Mouse (Mus musculus) forebrain, embryonic 16.5 days (tissue): ENCODE measurements around the gene Nfic. TPM values are rescaled to one million over a fixed set of nuclear protein-coding genes. Genes with fewer than 3 reads are reported as not detected.

Source experiments
- ATAC-seq: fragments of 200-750 bp; cut with Nextera tagmentation; 2 replicates; pipeline ENCODE4 v1.8.0; 2017; ENCODE audit warnings: mild to moderate bottlenecking, moderate library complexity
- H3K27ac ChIP-seq: fragments of 300-500 bp; sonication (generic); 2 replicates; pipeline ENCODE4 v1.5.1; 2014; ENCODE audit warnings: low read length, control low read depth
- H3K27me3 ChIP-seq: fragments of 300-500 bp; sonication (generic); replicated peaks from 2 replicates; pipeline ENCODE4 v1.6.1; 2014; ENCODE audit warnings: low read length; ENCODE audit not compliant: control insufficient read depth, insufficient read depth
- H3K36me3 ChIP-seq: fragments of 300-500 bp; sonication (generic); 2 replicates; pipeline ENCODE4 v1.6.1; 2014; ENCODE audit not compliant: control insufficient read depth, insufficient read depth
- H3K4me1 ChIP-seq: fragments of 300-500 bp; sonication (generic); replicated peaks from 2 replicates; pipeline ENCODE4 v1.6.1; 2014; ENCODE audit warnings: low read length; ENCODE audit not compliant: control insufficient read depth, insufficient read depth
- H3K4me2 ChIP-seq: fragments of 300-500 bp; sonication (generic); 2 replicates; pipeline ENCODE4 v1.6.1; 2014; ENCODE audit warnings: mild to moderate bottlenecking, low read length, control low read depth
- H3K4me3 ChIP-seq: fragments of 300-500 bp; sonication (generic); replicated peaks from 2 replicates; pipeline ENCODE4 v1.5.1; 2014; ENCODE audit warnings: mild to moderate bottlenecking, low read length, control low read depth
- H3K9ac ChIP-seq: fragments of 300-500 bp; sonication (generic); replicated peaks from 2 replicates; pipeline ENCODE4 v1.6.1; 2014; ENCODE audit warnings: low read depth, low read length, control low read depth
- H3K9me3 ChIP-seq: fragments of 300-500 bp; sonication (generic); 2 replicates; pipeline ENCODE4 v1.6.1; 2016; ENCODE audit warnings: low read length; ENCODE audit not compliant: control insufficient read depth
- WGBS: fragments of 180-500 bp; shearing (Covaris S2); extraction: QIAGEN DNeasy Blood & Tissue Kit; methylation state at CpG from one replicate; pipeline ENCODE4 v1.1.7; 2014; 5-methylcytosine and 5-hydroxymethylcytosine counted together
- polyA plus RNA-seq: library from polyadenylated mRNA; unstranded; fragments of >200 nt; fragmentation: Nextera tagmentation; extraction: Ambion mirVana; gene quantifications from 2 replicates; pipeline ENCODE4 v1.2.1, GENCODE M21; 2015

Gene Nfic
- polyA plus RNA-seq, 1 experiment from 2014 or later, result 25.4 TPM

GRCm38 (mm10) chr10:81358209-81358608, 97.2 kb downstream of the Nfic start:
- H3K4me2 ChIP-seq, result peak overlapping the region; percentile 94
- peaks cover 17% of the 10 kb centered on the region for H3K4me1 ChIP-seq
- peak overlapping the region; percentile 79 for H3K9ac ChIP-seq
- no peak; the same call in 1 of the 2 replicates for ATAC-seq
- no peak overlapping the region for H3K27ac ChIP-seq
- H3K4me3 ChIP-seq, result peak overlapping the region; percentile 78
- H3K36me3 ChIP-seq, result no peaks in the 10 kb centered on the region
- H3K27me3 ChIP-seq, result peaks cover 3% of the 10 kb centered on the region; the same call in 1 of the 2 replicates
- 43% methylated on average over 4 of the region's 4 CpGs for WGBS
- no peaks in the 10 kb centered on the region for H3K9me3 ChIP-seq

- peak within 1 kb of the TSS; percentile 79 for H3K9ac ChIP-seq
- ATAC-seq, result peak; percentile 95
- 2% methylated on average over 74 of the region's 79 CpGs for WGBS
- peak within 1 kb of the TSS; percentile 94 for H3K4me2 ChIP-seq
- H3K27me3 ChIP-seq, result 0 out of 2 replicates have a peak, but pooled peaks cover 2% of the 10 kb centered on the region
- H3K9me3 ChIP-seq, result no peaks in the 10 kb centered on the region
- no peaks in the 10 kb centered on the region for H3K36me3 ChIP-seq
- H3K4me3 ChIP-seq, result peak within 1 kb of the TSS; percentile 78
- peaks cover 17% of the 10 kb centered on the region for H3K4me1 ChIP-seq
- H3K27ac ChIP-seq, result no peak within 1 kb of the TSS
These were observed 98.2 kb downstream of the Nfic start, which contains the start of gene Mfsd12 for GRCm38 (mm10) chr10:81356991-81357844. Mfsd12 (plus strand) TSS chr10:81357491.

- Histone ChIP-seq H3K9ac (no peak overlapping the region), H3K36me3 (no peaks in the 10 kb centered on the region), H3K9me3 (no peaks in the 10 kb centered on the region), H3K4me2 (no peak overlapping the region), H3K4me3 (no peak overlapping the region), H3K4me1 (peaks cover 17% of the 10 kb centered on the region), H3K27ac (no peak overlapping the region), H3K27me3 (0 out of 2 replicates have a peak, but pooled peaks cover 2% of the 10 kb centered on the region)
- 51% methylated on average over 12 of the region's 12 CpGs for WGBS
- ATAC-seq, result no peak
These were observed 99.0 kb downstream of the Nfic start for GRCm38 (mm10) chr10:81356352-81356990.

- H3K9ac ChIP-seq, result no peak overlapping the region
- ATAC-seq, result no peak
- H3K4me2 ChIP-seq, result no peak overlapping the region
- WGBS, result 79% methylated on average over 4 of the region's 4 CpGs
- H3K27ac ChIP-seq, result no peak overlapping the region
- peaks cover 21% of the 10 kb centered on the region for H3K4me1 ChIP-seq
- H3K4me3 ChIP-seq, result no peak overlapping the region
- no peaks in the 10 kb centered on the region for H3K9me3 ChIP-seq
- H3K36me3 ChIP-seq, result no peaks in the 10 kb centered on the region
- 0 out of 2 replicates have a peak, but pooled peaks cover 2% of the 10 kb centered on the region for H3K27me3 ChIP-seq
These were observed 99.9 kb downstream of the Nfic start for GRCm38 (mm10) chr10:81355533-81355932.

DNA sequence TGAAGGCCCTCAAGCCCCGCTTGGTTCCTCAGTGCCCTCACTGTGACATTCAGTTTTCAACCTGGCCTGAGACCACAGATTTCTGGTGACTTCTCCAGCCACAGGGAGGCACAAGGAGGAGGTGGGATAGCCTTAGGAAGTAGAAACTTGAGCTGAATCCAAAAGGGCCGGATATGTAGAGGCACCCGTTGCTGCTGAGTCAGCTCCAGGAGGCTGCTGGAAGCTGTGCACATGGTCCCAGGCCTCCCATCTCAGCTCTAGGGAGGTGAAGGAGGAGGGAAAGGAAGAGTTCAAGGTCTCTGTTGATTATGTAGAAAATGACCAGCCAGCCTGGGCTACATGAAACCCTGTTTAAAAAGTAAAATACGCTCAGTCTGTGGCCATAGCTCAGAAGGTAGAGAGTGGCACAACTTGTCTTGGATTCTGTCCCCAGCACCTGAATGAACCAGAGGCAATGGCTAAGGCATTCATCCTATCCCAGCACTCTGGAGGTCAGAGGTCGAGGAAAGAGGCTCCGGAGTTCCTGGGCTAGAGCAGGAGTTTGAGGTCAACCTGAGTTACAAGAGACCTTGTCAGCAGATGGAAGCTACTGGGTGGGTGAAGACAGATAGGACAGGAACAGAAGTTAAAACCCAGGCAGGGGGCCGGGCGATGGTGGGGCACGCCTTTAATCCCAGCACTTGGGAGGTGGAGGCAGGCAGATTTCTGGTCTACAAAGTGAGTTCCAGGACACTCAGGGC, 100.5 kb downstream of the Nfic start:
- Histone ChIP-seq H3K4me3 (no peak overlapping the region), H3K4me1 (peaks cover 23% of the 10 kb centered on the region), H3K27me3 (0 out of 2 replicates have a peak, but pooled peaks cover 2% of the 10 kb centered on the region), H3K9ac (no peak overlapping the region), H3K9me3 (no peaks in the 10 kb centered on the region), H3K36me3 (no peaks in the 10 kb centered on the region), H3K27ac (no peak overlapping the region), H3K4me2 (no peak overlapping the region)
- no peak for ATAC-seq
- WGBS, result 69% methylated on average over 9 of the region's 9 CpGs

- Histone ChIP-seq H3K4me3 (no peak overlapping the region), H3K27ac (no peak overlapping the region), H3K9ac (no peak overlapping the region), H3K4me1 (peaks cover 20% of the 10 kb centered on the region), H3K36me3 (no peaks in the 10 kb centered on the region), H3K9me3 (no peaks in the 10 kb centered on the region), H3K27me3 (peaks cover 3% of the 10 kb centered on the region; the same call in 1 of the 2 replicates), H3K4me2 (no peak overlapping the region)
- ATAC-seq, result no peak
- 29% methylated on average over 9 of the region's 9 CpGs for WGBS
These were observed 103.7 kb downstream of the Nfic start for GRCm38 (mm10) chr10:81351678-81352291.

GRCm38 (mm10) chr10:81350351-81351063, 104.9 kb downstream of the Nfic start, which contains the start of gene Hmg20b:
Hmg20b (minus strand) TSS chr10:81350480.
- Histone ChIP-seq H3K27me3 (peaks cover 2% of the 10 kb centered on the region; the same call in 1 of the 2 replicates), H3K9me3 (no peaks in the 10 kb centered on the region), H3K9ac (peak within 1 kb of the TSS; percentile 68), H3K4me2 (peak within 1 kb of the TSS; percentile 95), H3K4me1 (peaks cover 22% of the 10 kb centered on the region), H3K36me3 (no peaks in the 10 kb centered on the region), H3K4me3 (peak within 1 kb of the TSS; percentile 70), H3K27ac (peak within 1 kb of the TSS; percentile 58; the same call in 1 of the 2 replicates)
- ATAC-seq, result peak; percentile 96
- WGBS, result under 1% methylated on average over 54 of the region's 54 CpGs

GRCm38 (mm10) chr10:81349961-81350350, 105.5 kb downstream of the Nfic start:
- peak; percentile 21 for ATAC-seq
- peaks cover 5% of the 10 kb centered on the region for H3K27me3 ChIP-seq
- peak overlapping the region; percentile 70 for H3K4me3 ChIP-seq
- H3K4me1 ChIP-seq, result peaks cover 22% of the 10 kb centered on the region
- under 1% methylated on average over 28 of the region's 29 CpGs for WGBS
- peak overlapping the region; percentile 95 for H3K4me2 ChIP-seq
- H3K9me3 ChIP-seq, result no peaks in the 10 kb centered on the region
- H3K36me3 ChIP-seq, result no peaks in the 10 kb centered on the region
- no peak overlapping the region for H3K27ac ChIP-seq
- H3K9ac ChIP-seq, result peak overlapping the region; percentile 68
